In the genomic region with DNA sequence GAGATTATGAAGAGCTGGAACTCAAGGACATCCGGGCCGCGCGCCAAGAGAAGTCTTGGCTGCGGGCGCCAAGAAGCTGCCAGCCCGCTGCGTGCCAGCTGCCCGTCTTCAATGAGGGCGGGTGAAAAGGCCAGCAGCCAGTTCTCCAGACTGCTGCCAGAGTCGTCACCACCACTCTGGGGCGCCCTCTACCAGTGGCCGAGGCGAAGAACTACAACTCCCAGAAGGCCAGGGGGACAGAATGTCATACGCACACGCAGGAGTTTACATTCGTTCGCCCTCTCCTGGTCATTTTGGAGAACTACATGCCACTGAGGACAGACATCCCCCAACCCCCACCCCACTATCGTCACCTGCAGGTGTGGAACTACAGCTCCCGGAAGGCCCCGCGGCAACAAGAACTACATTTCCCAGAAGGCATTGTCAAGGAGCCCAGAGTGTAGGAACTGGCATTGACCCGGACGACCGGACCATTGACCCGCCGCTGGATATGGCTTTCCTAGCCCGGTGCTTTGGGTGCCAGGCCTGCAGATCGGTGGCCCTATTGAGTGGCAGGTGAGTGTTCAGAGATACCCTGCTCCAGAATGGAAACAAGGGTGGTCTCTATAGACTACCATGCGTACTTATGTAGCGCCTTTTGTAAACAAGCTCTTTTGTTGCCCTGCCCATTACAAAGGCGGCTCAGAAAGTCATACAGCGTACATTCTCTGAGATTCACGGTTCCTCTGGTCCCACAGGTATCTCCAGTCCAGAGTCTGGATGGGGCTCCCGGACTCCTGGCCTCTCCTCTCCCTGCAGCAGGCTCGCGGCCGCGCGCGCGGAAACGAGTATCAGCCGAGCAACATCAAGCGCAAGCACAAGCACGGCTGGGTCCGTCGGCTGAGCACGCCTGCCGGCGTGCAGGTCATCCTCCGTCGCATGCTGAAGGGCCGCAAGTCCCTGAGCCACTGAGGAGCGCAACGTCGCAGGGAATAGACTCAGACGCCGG, we compare ENCODE assay signal across 8 mouse cellular contexts. TPM values are rescaled to one million over a fixed set of nuclear protein-coding genes. Genes with fewer than 3 reads are reported as not detected.
DNase-seq lines count a peak whose midpoint lies in the region; ATAC-seq and TF ChIP-seq lines count a peak whose summit lies in the region.

A gene (plus strand): TSS at position 447 of the 988 bp plus-strand sequence.

- TF ChIP-seq POLR2A in kidney, adult 2 months (IDR thresholded peaks at IDR 0.05; ENCODE audit: low read depth, low read length): peak; percentile 27
- TF ChIP-seq POLR2A in spleen, adult 2 months (IDR thresholded peaks at IDR 0.05; ENCODE audit: low read depth, low read length): peak; percentile 18; the same call in 1 of the 2 replicates

- peak within 1 kb of the TSS; percentile 90 for H3K4me3 ChIP-seq in embryonic facial prominence, embryonic 13.5 days
- peak within 1 kb of the TSS; percentile 62 for H3K4me3 ChIP-seq in kidney, adult 2 months (ENCODE audit: insufficient read depth, low read depth, low read length)
- H3K4me3 ChIP-seq in limb, embryonic 12.5 days (replicated peaks): peak within 1 kb of the TSS; percentile 87
- H3K4me3 ChIP-seq in midbrain, embryonic 15.5 days: peak within 1 kb of the TSS; percentile 95
- peak within 1 kb of the TSS; percentile 83 for H3K4me3 ChIP-seq in spleen, adult 2 months (ENCODE audit: extremely low read depth, insufficient read depth, insufficient read length)

- H3K27me3 ChIP-seq in embryonic facial prominence, embryonic 13.5 days: no peaks in the 10 kb centered on the region
- no peaks in the 10 kb centered on the region for H3K27me3 ChIP-seq in kidney, adult 2 months (replicated peaks; ENCODE audit: control insufficient read depth, insufficient read depth, low read length)
- no peaks in the 10 kb centered on the region for H3K27me3 ChIP-seq in limb, embryonic 12.5 days
- H3K27me3 ChIP-seq in midbrain, embryonic 15.5 days (replicated peaks): no peaks in the 10 kb centered on the region
- H3K27me3 ChIP-seq in spleen, adult 2 months (ENCODE audit: control insufficient read depth, insufficient read depth, low read length): no peaks in the 10 kb centered on the region

- H3K4me1 ChIP-seq in embryonic facial prominence, embryonic 13.5 days: peaks cover 33% of the 10 kb centered on the region
- H3K4me1 ChIP-seq in kidney, adult 2 months (ENCODE audit: control insufficient read depth, insufficient read depth, low read length): peaks cover 14% of the 10 kb centered on the region; the same call in 1 of the 2 replicates
- peaks cover 36% of the 10 kb centered on the region for H3K4me1 ChIP-seq in limb, embryonic 12.5 days (replicated peaks)
- peaks cover 48% of the 10 kb centered on the region for H3K4me1 ChIP-seq in midbrain, embryonic 15.5 days
- peaks cover 23% of the 10 kb centered on the region for H3K4me1 ChIP-seq in spleen, adult 2 months (ENCODE audit: control insufficient read depth, insufficient read depth, insufficient read length)

- H3K36me3 ChIP-seq in embryonic facial prominence, embryonic 13.5 days: peaks cover 18% of the 10 kb centered on the region
- no peaks in the 10 kb centered on the region for H3K36me3 ChIP-seq in kidney, adult 2 months (ENCODE audit: control insufficient read depth, insufficient read depth, low read length)
- peaks cover 29% of the 10 kb centered on the region for H3K36me3 ChIP-seq in limb, embryonic 12.5 days
- peaks cover 20% of the 10 kb centered on the region; the same call in 1 of the 2 replicates for H3K36me3 ChIP-seq in midbrain, embryonic 15.5 days (replicated peaks)
- H3K36me3 ChIP-seq in spleen, adult 2 months (ENCODE audit: control insufficient read depth, insufficient read depth, low read length): peaks cover 3% of the 10 kb centered on the region

- peak within 1 kb of the TSS; percentile 87 for H3K27ac ChIP-seq in embryonic facial prominence, embryonic 13.5 days
- peak within 1 kb of the TSS; percentile 79 for H3K27ac ChIP-seq in kidney, adult 2 months (ENCODE audit: insufficient read depth, low read depth, low read length)
- H3K27ac ChIP-seq in limb, embryonic 12.5 days: peak within 1 kb of the TSS; percentile 76
- peak within 1 kb of the TSS; percentile 86 for H3K27ac ChIP-seq in midbrain, embryonic 15.5 days
- H3K27ac ChIP-seq in spleen, adult 2 months (ENCODE audit: insufficient read depth, low read length): peak within 1 kb of the TSS; percentile 66

- ATAC-seq in embryonic facial prominence, embryonic 13.5 days (ENCODE audit: insufficient number of reproducible peaks, insufficient read depth, low FRiP score, low TSS enrichment, low read depth): peak; percentile 78
- peak; percentile 67 for ATAC-seq in limb, embryonic 12.5 days (ENCODE audit: insufficient number of reproducible peaks, insufficient read depth, low FRiP score, low TSS enrichment, low read depth)
- peak; percentile 70 for ATAC-seq in midbrain, embryonic 15.5 days (replicated peaks)

- peak; percentile 94 for TF ChIP-seq CTCF in kidney, adult 2 months (conservative IDR thresholded peaks at IDR 0.05; ENCODE audit: insufficient read depth, insufficient read length, low read depth, low read length)
- peak; percentile 84; the same call in 1 of the 2 replicates for TF ChIP-seq CTCF in spleen, adult 2 months (IDR thresholded peaks at IDR 0.05; ENCODE audit: extremely low read depth, insufficient read depth, insufficient read length, insufficient replicate concordance)

- peak within 1 kb of the TSS; percentile 82 for H3K9ac ChIP-seq in embryonic facial prominence, embryonic 13.5 days
- H3K9ac ChIP-seq in limb, embryonic 12.5 days (replicated peaks): peak within 1 kb of the TSS; percentile 80
- peak within 1 kb of the TSS; percentile 78 for H3K9ac ChIP-seq in midbrain, embryonic 15.5 days

- peak within 1 kb of the TSS; percentile 90 for H3K4me2 ChIP-seq in embryonic facial prominence, embryonic 13.5 days
- peak within 1 kb of the TSS; percentile 92 for H3K4me2 ChIP-seq in limb, embryonic 12.5 days
- peak within 1 kb of the TSS; percentile 92 for H3K4me2 ChIP-seq in midbrain, embryonic 15.5 days

- DNase-seq in 3134 (ENCODE audit: extremely low read depth, insufficient read length, low spot score): peak; percentile 99
- DNase-seq in adrenal gland, postnatal 36 days: peak; percentile 96 to 98
- DNase-seq in heart, adult 18-20 months: peak; percentile 99
- peak; percentile 100 for DNase-seq in kidney, adult 2 months
- peak; percentile 98 to 100 for DNase-seq in spleen, adult 2 months (ENCODE audit: low read depth in 1 of 2, low spot score in 2 of 2)

- no peaks in the 10 kb centered on the region for H3K9me3 ChIP-seq in embryonic facial prominence, embryonic 13.5 days
- H3K9me3 ChIP-seq in limb, embryonic 12.5 days: no peaks in the 10 kb centered on the region
- H3K9me3 ChIP-seq in midbrain, embryonic 15.5 days: no peaks in the 10 kb centered on the region

- under 1% methylated on average over 59 of the region's 59 CpGs for WGBS in embryonic facial prominence, embryonic 13.5 days
- WGBS in kidney, adult 2 months: under 1% methylated on average over 59 of the region's 59 CpGs
- under 1% methylated on average over 59 of the region's 59 CpGs for WGBS in limb, embryonic 12.5 days
- under 1% methylated on average over 59 of the region's 59 CpGs for WGBS in midbrain, embryonic 15.5 days
- under 1% methylated on average over 59 of the region's 59 CpGs for WGBS in spleen, adult 2 months

RNA-seq across cellular contexts. Expression of the gene that starts here (rescaled TPM):
- 100 to 1,000 TPM in 1 of 2 experiments, 10 to 100 TPM in 1; 91.9 to 111 TPM for total RNA-seq in adrenal gland, postnatal 36 days (2021)
- 146 and 148 TPM in 2 replicates for polyA plus RNA-seq in embryonic facial prominence, embryonic 13.5 days (2015; fragmentation: Nextera tagmentation; extraction: Ambion mirVana)
- 100 to 1,000 TPM; 126 to 127 TPM for total RNA-seq in heart, adult 18-20 months (2021)
- 168 and 186 TPM in 2 replicates for polyA plus RNA-seq in kidney, adult 2 months (2012; rRNA removed)
- polyA plus RNA-seq in limb, embryonic 12.5 days (2016; fragmentation: Nextera tagmentation; extraction: Ambion mirVana): 180 and 203 TPM in 2 replicates
- 173 and 174 TPM in 2 replicates for polyA plus RNA-seq in midbrain, embryonic 15.5 days (2015; fragmentation: Nextera tagmentation; extraction: Ambion mirVana)
- 46.4 and 69.8 TPM in 2 replicates for polyA plus RNA-seq in spleen, adult 2 months (2012; rRNA removed)

Comparison
In these comparisons a context has a peak if more than half of its experiments do, and no peak if none do; other contexts are left out.
1. Peak in every context shown above with its lines: DNase-seq, ATAC-seq, H3K4me3 ChIP-seq and H3K27ac ChIP-seq.